Mouse (Mus musculus): ENCODE results near the gene Dchs2.

The Dchs2 gene

DNA sequence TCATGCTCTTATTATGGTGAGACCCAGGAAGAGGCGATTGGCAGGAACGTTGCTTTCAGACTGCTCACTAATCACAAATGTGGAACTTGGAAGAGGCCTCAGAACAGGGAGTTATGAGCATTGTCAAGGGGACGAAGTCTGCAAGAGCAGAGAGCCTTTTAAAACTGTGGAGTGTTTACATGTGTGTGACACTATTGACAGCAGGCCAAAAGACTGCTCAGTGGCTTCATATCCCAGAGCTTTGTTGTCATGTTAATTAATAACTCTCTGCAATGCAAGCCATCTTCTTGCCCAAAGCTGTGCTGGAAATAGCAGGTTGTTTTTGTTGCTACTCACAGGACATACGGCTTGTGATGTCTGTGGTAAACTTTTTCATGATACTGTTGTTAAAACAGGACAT lies 27.9 kb downstream of the Dchs2 start:
- DNase-seq = no peak

DNA sequence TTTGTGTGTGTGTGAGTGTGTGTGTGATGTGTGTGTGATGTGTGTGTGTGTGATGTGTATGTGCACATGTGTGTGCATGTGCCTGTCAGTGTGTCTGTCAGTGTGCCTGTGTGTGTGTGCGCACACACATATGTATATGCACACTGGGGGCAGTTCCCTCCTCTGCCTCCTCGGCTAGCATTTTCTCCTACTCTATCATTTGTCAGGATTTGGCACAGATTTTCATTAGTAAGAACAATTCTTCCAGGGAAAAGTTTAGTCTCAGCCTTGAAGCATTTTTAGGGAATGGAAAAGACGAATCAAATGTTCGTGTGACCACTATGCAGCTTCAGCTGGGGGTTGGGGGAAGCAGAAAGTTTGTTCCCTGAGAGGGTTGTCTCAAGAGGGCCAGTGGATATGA lies 28.4 kb downstream of the Dchs2 start:
- DNase-seq = no peak

DNA sequence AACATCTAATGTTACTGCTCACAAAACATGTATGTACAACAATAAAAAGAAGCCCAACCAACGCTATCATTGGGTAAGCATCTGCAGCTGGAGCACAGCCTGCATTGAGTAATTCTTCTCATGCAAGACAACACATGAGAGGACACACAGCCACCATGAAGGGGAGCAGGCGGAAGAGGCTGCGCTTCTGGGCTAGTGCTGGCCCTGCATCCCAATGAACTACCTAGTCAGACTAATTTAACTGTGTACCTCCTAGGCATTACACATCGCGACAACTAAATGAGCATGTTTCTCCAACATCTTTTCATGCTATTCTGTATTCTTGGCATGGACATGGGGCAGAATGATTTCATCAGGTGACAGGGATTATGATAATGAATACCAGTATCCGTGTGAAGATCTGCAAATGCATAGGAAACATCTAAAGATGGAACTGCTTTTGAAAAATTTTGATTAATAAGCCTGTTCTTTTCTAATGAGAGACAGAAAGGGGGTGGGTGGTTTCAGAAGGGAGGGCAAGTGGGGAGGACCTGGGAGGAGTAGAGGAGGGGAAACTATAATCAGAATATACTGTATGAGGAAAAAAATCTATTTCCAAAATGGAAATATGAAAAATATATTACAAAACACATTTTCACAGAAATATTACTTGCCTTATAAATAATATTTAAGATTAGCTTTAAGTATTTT lies 33.9 kb downstream of the Dchs2 start:
- no peak for DNase-seq

DNA sequence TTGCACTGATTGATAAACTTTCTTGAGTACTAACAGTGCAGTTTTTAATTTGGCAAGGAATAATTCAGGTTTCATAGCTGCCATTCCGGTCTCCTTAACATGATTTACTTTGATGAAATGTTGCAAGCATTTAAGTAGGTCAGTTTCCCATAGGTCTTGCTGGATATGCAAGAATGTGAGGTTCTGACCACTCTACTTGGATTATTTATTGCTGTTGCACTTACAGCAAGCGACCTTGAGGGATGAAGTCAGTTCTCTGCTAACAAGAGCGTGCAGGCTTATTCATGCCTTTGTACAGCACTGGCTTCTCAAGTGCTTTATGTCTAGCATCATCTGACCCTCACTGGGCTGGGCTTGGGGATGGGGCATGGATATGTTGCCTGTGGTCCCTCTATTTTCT lies 35.9 kb downstream of the Dchs2 start:
- no peak for DNase-seq

DNA sequence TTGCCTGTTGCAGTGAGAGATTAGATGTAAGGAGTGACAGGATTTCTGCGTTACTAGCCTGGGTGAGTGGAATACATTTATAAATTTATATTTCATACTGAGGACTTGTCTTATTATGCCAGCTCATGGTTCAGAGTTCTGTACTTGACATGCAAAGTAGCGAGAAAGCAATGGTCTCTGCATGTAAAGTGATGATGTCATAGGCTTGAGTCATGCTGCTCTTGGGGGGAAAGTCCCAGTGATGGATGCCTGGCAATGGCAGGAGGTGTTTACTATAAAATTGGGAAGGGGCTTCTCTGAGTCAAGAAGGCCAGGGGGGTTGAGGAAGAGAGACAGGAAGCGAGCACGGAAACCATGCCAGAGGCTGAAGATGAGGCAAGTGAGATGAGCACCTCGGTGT lies 57.8 kb downstream of the Dchs2 start:
- DNase-seq = no peak

DNA sequence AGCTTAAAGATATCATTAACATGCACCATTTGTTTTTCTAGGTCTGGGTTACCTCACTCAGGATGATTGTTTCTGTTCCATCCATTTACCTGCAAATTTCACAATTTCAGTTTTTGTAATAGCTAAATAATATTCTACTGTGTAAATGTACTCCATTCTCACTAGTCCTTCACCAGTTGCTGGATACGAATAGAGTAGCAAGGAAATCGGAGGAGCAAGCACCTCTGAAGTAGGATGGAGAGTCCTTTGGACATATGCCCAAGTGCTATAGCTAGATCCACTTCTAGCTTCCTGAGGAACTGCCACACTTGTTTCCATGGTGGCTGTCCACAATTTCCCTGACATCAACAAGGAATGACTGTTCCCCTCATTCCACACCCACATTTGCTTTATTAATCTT lies 63.5 kb downstream of the Dchs2 start:
- DNase-seq = no peak

DNA sequence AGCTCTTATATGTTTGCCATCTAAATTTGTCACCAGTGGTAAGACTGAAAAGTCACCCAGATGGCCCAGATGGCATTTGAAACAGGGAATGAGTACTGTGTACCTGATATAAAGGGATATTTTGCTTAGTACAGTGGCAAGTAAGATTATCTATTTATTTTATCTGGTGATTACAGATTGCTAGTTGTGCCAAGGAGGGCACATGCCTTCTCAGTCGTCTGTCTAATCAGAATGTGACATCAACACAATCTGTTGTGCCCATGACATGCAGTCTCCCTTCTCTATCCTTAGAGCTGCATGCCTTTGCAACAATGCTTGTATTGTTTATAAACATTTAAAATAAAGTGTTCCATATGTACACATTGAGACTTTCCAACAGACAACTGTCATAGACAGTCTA lies 64.7 kb downstream of the Dchs2 start:
- DNase-seq = no peak

DNA sequence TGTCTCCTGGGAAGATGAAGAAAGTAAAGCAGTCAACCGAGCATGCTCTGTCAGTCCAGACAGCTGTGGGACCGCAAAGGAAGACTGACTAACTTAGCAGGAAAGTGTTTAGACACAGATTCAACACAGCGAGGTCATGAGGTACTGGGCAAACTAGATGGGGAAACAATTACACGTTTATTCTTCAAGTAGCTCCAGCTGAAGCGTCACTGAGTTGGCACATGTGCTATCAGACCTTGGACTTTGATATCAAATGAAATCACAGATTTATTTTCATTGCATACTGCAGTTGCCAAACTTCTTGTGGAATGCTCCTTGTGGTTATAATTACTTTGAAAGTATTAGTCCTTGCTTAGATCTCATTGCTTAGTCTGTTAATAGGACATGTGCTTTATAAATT lies 67.2 kb downstream of the Dchs2 start:
- no peak for DNase-seq

DNA sequence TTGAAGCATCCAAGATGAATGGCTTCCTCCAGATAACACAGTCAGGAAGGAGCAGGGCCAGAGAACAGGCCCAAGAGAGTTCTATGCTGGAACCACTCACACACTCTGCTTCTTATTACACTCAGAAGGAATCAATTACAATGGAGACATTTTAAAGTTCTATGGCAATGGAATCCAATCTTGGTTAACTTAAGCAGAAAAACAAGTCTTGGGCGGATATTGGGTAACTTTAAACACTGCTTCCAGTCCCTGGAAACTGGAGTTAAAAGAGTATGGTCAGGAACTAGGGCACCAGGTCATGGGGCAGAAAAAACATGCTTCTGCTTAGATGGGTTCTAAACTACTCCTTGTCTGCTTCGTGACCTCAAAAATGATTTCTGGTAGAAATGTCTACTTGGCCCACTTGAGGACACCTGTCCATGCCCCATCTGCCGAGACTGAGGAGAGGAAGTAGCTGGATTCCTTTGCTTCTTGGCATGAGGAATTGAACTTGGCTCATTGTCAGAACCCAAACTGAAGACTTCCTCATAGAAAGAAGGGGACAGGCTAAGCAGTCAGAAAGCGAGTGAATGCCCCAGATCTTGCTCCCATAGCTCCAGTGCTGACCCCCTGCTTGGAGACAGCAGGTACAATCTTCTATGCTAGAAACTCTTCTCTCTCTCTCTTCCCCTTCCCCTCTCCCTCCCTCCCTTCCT lies 73.7 kb downstream of the Dchs2 start:
- no peak for DNase-seq

DNA sequence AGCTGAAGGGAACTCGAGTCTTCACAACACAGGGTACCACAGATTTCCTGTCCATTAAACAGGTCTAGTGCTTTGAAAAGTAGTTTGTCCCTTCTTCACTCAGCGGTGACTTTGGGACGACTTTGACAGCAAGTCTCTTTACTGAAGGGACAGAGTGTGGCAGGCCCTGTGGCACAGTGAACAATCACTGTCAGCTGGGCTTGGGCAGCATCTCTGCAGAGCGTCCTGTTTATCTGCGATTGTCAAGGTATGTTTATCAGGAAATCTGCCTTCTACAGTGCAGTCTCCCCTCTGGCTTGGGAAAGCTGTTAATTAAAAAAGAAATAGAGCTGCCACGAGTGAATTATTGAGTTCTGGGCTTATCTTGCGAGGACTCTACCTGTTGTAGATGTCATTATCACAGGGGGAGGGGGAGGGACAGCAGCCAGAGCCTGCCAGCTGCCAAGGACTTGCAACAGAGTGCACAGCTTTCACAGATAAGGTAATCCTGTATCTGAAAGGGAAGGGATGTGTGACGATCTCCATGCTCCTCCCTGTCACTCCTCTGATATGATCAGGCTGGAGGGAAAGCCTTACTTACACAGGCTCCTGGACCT lies 77.4 kb downstream of the Dchs2 start:
- DNase-seq = no peak

DNA sequence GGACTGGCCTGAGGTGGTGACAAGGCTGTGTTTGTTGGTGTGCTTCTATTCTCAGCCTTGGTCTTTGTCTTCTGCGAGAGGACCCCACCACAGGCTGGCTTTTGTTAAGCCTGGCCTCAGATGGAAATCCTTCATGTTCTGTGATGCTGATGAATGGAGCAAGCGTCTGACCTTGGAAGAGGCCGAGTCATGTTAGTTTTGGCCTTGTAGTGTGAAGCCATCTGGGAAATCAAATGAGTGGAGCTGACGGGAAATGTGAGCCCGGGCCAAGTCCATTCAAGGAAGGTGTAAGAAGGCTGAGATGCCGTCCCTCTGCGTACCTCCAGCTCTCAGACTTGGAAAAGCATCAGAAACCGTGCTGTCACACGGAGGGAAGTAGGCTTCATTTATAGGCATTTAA lies 81.9 kb downstream of the Dchs2 start:
- no peak for DNase-seq

DNA sequence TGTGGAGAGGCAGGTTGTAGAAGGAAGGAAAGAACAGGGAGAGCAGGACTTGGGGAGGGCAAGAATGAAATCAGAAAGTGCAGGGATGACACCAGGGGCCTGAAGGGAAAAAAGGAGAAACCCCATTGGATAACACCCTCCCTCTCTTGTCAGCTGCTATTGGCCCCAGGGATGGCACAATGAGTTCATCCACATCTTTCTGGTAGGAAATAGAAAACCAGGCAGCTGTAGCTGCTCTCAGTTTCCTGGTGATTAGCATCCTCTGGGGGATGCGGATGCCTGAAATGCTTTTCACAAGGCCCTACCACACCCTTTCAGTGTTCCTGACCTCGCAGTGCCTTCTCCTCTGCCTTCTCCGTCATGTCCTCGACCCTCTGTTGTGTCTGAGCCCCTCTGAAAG lies 82.5 kb downstream of the Dchs2 start:
- DNase-seq = no peak

DNA sequence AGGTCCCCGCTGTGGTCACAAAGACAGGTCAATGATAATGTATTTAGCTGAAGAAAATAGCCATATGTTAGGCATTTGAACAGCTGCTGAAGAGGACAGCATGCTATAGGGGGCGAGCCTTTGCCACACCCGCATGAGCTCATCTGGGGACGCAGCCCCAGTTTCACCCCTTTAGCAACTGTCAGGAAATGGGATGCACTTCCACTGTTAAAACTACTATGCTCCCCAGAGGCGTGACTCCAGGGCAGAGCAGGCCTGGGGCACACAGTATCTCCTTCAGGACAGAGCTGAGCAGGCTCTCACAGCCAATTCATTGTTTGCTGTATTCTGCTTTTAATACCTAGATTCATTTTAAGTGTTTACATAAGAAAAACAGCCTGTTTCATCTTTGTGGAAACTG lies 84.2 kb downstream of the Dchs2 start:
- DNase-seq = no peak

DNA sequence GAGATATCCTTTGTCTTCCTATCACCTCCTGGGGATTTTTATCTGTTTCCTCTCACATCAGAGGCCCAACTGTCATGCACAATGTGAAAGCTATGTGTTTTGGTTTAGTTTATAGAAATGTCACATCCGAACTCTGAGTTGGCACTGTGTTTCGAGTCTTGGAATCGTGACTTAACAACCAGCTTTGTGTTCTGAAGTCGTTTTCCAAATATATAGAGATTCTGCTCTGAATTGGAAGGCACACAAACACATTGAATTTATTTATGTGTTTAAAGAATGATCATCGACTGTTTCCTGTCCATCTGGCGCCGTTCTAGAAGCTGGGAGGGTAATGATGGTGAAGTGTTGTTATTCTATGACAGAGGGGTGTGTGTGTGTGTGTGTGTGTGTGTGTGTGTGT lies 84.8 kb downstream of the Dchs2 start:
- no peak for DNase-seq

DNA sequence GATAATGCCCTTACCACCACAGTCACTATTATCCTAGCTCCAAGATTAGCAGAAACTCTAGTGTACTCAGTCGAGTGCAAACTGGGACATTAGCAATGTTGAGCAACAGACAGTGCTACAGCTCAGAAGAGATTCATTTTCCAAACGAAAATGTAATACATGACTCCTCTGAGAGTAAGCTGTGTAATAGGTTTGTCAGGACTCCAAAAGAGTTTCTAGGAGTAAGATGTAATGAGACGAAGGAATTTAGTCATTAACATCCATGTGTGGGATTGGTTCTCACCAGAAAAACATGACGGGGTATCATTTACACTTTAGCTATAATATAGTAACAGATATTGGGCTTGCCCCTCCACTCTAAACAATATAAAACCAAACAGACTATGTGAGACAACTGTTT lies 90.3 kb downstream of the Dchs2 start:
- no peak for DNase-seq

DNA sequence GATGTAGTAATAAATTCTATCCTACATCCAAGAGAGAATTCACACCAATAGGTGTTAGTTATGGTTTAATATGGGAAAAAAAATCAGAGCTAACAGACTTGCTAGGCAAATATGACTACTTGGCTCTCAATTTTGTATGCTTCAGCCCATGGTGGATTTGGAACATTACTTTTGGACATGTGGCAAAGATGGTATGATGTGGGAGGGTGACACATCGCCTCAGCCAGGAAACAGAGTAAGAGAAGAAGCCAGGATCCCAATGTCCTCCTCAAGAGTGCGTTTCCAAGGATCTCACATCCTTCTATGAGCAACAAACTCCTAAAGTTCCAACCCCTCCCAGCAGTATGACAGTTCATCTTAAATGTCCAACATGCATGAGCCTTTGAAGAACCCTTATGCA lies 92.4 kb downstream of the Dchs2 start:
- DNase-seq = no peak

DNA sequence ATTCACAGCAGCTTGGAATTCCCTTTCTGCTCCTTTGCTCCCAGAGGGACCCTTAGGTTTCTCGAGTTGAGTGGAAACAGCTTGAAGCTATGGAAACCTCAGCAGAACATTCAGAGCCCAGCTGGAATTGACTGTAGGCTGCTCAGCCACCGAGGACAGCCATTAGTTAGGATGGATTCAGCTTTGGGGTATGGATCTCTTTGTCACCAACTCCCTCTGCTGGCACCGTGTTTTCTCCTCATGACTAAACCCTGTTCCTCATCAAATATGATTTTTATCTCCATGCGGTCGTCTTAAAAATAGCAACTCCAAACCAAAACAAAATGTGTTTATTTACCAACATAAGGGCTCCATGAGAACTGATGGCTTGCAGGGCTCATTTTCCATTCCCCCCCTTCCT lies 94.4 kb downstream of the Dchs2 start:
- no peak for DNase-seq

DNA sequence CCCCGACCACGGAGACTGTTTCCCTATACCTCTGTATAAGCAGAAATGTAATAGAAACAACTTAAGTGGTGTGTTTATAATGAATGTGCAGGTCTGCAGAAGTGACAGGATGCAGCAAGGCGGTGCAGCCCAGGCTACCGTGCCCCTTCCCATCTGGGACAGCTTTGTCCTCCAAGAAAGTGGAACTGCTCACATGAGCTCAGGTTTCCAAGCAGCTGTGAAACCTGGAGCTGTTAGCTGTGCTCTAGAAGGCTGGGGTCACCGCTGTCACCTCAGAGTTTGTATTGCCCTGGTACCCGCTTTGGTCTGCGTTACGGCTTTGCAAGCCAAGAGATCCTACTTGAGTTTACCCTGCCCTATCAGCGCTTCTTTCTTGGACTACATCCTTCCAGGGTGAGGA lies 100.6 kb downstream of the Dchs2 start:
- DNase-seq = no peak

DNA sequence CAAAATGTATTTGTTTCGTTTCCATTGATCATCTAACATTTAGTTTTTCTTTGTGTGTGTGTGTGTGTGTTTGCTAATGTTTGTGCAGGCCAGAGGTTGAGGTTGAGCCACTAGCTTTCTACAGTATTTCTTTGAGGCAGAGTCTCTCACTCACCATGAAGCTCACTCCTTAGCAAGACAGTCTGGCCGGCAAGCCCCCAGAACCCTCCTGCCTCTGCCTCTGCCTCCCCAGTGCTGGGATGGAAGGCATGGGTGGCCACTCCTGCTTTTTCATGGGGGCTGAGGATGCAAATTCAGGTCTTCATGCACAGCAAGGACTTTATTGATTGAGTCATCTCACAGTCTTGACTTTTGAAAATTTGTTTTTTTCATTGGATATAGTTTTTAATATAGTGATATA lies 102.6 kb downstream of the Dchs2 start:
- DNase-seq = no peak

DNA sequence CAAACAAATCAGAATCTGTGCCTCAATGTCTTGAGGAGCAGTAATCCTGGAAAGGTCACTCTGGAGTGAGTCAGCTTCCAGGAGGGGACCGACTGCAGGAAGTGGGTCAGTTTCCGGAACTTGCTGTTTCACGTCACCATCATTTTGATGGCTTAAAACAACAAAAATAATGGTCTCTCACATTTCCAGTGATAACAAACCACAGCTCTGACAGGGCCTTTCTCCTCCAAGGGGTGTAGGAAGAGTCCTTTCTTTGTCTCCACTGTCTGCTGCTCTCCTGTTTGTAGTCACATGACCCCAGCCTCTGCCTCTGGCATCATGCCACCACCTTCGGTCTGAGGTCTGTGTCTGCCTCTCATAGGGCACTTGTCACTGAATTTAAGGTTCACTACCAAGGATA lies 106.7 kb downstream of the Dchs2 start:
- no peak for DNase-seq

DNA sequence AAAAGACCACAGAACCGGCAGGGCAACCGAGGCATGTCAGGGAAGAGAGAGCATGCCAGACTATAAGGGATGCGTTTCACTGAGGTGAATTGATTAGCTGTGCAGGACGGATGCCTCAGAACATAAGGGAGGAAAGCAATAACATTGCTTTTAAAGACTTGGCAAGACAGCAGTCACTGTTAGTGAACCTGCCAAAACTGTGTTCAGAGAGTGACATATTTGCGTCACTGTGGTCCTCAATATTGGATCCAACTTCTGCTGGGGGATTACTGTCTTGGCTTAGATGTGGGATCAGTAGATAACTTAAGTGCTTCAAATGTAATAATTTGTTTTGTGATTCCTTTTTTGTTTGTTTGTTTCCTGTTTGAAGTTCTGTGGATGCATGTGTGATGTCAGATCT lies 107.3 kb downstream of the Dchs2 start:
- no peak for DNase-seq

DNA sequence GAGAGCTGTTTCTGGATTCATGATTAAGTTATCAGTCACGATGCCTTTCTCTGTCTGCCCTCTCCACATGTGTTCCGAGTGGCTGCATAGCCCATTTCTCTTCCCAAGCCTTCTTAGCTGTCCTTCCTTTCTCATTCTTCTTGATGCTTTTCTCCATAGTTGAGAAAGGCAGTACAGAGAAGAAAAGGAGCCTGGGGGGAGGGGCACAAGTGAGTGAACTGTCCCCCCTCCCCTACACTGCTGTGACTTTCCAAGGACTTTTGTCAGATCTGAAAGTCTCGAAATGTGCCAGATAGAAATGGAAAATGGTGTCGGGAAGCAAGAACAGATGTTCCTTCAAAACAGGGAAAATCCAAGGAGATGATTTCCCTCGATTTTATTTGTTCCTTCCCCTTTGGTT lies 118.8 kb downstream of the Dchs2 start:
- no peak for DNase-seq

DNA sequence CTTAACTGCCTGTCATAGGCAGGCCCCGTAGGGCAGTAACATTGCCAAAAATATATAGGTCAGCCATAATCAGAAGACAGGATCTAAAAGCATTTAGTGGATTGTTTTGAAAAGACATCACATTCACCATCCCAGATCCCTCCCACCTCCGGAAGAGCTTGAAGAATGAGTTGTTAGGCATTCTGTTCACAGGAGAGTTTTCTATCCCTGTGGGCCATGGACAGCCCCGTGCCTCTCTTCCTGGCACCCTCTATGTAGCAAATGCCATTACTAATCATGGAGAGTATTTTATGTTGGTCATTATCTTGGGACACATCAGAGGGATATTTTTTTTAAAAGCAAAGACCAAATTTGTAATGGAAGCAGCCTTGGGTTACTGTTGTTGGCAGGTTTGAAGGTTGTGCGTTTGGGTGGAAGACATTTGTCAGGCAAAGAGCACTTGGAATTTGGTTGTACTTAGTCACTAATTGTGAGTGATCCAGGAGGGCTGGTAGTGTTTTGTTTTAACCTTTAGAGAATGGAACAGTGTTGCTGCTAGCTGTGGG lies 122.3 kb downstream of the Dchs2 start:
- DNase-seq = no peak

DNA sequence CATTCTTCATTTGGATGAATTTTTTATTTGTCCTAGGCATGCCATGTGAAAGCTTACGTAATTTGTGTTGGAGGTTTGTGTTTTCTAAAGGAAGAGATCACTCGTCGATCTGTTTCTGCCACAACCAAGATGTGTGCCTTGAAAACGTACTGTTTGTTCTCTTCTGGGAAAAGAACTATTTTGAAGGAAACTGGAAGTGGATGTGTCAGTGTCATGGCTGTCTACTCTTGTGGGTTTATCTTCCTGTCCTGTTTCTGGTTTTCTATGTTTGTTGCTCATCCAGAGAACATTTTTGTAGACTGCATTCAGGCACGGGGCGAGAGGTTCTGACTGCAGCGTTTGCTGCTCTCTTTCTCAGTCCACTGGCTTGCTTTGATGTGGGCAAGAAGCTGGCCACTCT lies 124.2 kb downstream of the Dchs2 start:
- DNase-seq = no peak
